8 mouse cellular contexts compared by ENCODE assay signal in genomic region chr4:116053399-116053961, GRCm38 (mm10). TPM values are rescaled to one million over a fixed set of nuclear protein-coding genes. Genes with fewer than 3 reads are reported as not detected.
DNase-seq lines count a peak whose midpoint lies in the region; ATAC-seq lines count a peak whose summit lies in the region.

Nsun4 (minus strand) TSS chr4:116053876.

- ATAC-seq in hindbrain, embryonic 12.5 days (ENCODE audit: low FRiP score) = peak; percentile 92

- H3K27ac ChIP-seq in hindbrain, embryonic 12.5 days = peak within 1 kb of the TSS; percentile 85

- peak within 1 kb of the TSS; percentile 68 for H3K4me2 ChIP-seq in hindbrain, embryonic 12.5 days (replicated peaks)

- H3K4me3 ChIP-seq in hindbrain, embryonic 12.5 days = peak within 1 kb of the TSS; percentile 46

- H3K9me3 ChIP-seq in hindbrain, embryonic 12.5 days (replicated peaks) = no peaks in the 10 kb centered on the region

- H3K9ac ChIP-seq in hindbrain, embryonic 12.5 days = peak within 1 kb of the TSS; percentile 53

- DNase-seq in NIH3T3 (ENCODE audit: low read depth) = peak; percentile 97
- DNase-seq in cerebellum, postnatal 10 days = peak; percentile 87 to 91
- DNase-seq in frontal cortex, postnatal 10 days (ENCODE audit: low spot score in 2 of 2) = peak; percentile 82 to 85
- peak; percentile 83 to 88 for DNase-seq in layer of hippocampus, postnatal 14 days (ENCODE audit: low spot score in 2 of 2)
- DNase-seq in lung, postnatal 14 days = peak; percentile 91
- DNase-seq in retina, adult 2 months (ENCODE audit: low read depth, low spot score) = peak; percentile 86
- DNase-seq in thymus, postnatal 36 days = peak; percentile 92 to 93

- peaks cover 15% of the 10 kb centered on the region; the same call in 1 of the 2 replicates for H3K4me1 ChIP-seq in hindbrain, embryonic 12.5 days

- H3K27me3 ChIP-seq in hindbrain, embryonic 12.5 days = no peaks in the 10 kb centered on the region

- H3K36me3 ChIP-seq in hindbrain, embryonic 12.5 days = no peaks in the 10 kb centered on the region

- WGBS in hindbrain, embryonic 12.5 days = under 1% methylated on average over 35 of the region's 35 CpGs

RNA-seq across cellular contexts. Expression of gene Nsun4, which starts in this region (rescaled TPM):
- 16.3 and 21.1 TPM in 2 replicates for polyA plus RNA-seq in hindbrain, embryonic 12.5 days (2016; fragmentation: Nextera tagmentation; extraction: Ambion mirVana)
- total RNA-seq in layer of hippocampus, postnatal 14 days (2021) = 10 to 100 TPM in 1 of 2 experiments, 1 to 10 TPM in 1; 9.0 to 10.8 TPM

Comparison
In these comparisons a context has a peak if more than half of its experiments do, and no peak if none do; other contexts are left out.
1. Peak in every context shown above with its lines: DNase-seq, ATAC-seq, H3K4me3 ChIP-seq and H3K27ac ChIP-seq.